Mouse (Mus musculus) small intestine, adult 2 months (tissue): ENCODE data around the gene Fmn2. TPM values are rescaled to one million over a fixed set of nuclear protein-coding genes. Genes with fewer than 3 reads are reported as not detected.
A peak's percentile ranks its signal among the peaks of the same experiment; 100 is the strongest.

Source experiments
- H3K27ac ChIP-seq: fragments of 200-500 bp; 2 replicates; pipeline ENCODE4 v1.5.1; 2012; ENCODE audit warnings: low read depth, low read length, control low read depth, inconsistent platforms; ENCODE audit not compliant: insufficient read depth
- H3K27me3 ChIP-seq: fragments of 200-500 bp; 2 replicates; pipeline ENCODE4 v1.6.1; 2012; ENCODE audit warnings: mild to moderate bottlenecking, moderate library complexity, low read length, inconsistent platforms; ENCODE audit not compliant: control insufficient read depth, insufficient read depth
- H3K36me3 ChIP-seq: fragments of 200-500 bp; 2 replicates; pipeline ENCODE4 v1.6.1; 2012; ENCODE audit warnings: mild to moderate bottlenecking, low read length, control low read depth, inconsistent platforms; ENCODE audit not compliant: control insufficient read depth, insufficient read depth
- H3K4me1 ChIP-seq: fragments of 200-500 bp; 2 replicates; pipeline ENCODE4 v1.6.1; 2012; ENCODE audit warnings: low read length, inconsistent platforms, mixed read lengths; ENCODE audit not compliant: control insufficient read depth, insufficient read depth, insufficient read length
- H3K4me3 ChIP-seq: fragments of 200-500 bp; 2 replicates; pipeline ENCODE4 v1.5.1; 2012; ENCODE audit warnings: low read depth, mild to moderate bottlenecking, control low read depth, inconsistent platforms, low read length, moderate library complexity
- CTCF ChIP-seq: fragments of 200-500 bp; IDR thresholded peaks from 2 replicates; pipeline ENCODE4 v1.5.1; 2012; ENCODE audit warnings: low read depth, mild to moderate bottlenecking, control low read depth, inconsistent platforms, low read length, moderate library complexity, mixed read lengths; ENCODE audit not compliant: insufficient replicate concordance, insufficient read length; ENCODE audit errors: extremely low read depth
- POLR2A ChIP-seq: fragments of 200-500 bp; IDR thresholded peaks from 2 replicates; pipeline ENCODE4 v1.6.1; 2012; ENCODE audit warnings: low read depth, mild to moderate bottlenecking, control low read depth, inconsistent platforms, low read length, moderate library complexity
- WGBS: fragments of 180-500 bp; shearing (Covaris S2); methylation state at CpG from one replicate; pipeline ENCODE4 v1.1.7; 2018; 5-methylcytosine and 5-hydroxymethylcytosine counted together
- polyA plus RNA-seq: library from polyadenylated mRNA; depleted of rRNA; stranded (reverse); fragments of >200 nt; gene quantifications from 2 replicates; pipeline ENCODE4 v1.2.3, GENCODE M21; 2012

Fmn2 gene
- polyA plus RNA-seq, 1 experiment = 0.11 TPM

DNA sequence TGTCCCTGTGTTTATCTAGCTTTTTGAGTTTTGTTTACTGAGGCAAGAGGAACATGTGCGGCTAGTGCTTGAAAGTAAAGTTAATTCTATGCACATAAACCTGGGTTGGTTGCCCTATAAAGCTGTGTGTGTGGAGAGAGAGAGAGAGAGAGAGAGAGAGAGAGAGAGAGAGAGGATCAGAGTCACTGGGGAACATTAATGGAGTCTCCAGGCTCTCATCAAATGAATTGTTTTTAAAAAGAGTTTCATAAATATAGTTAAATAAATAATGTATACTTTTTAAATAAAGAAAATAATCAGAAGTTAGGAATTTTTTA is 21.8 kb downstream of the Fmn2 start:
- TF ChIP-seq CTCF (no peak), POLR2A (no peak)
- WGBS = 28% methylated on average over 1 of the region's 1 CpGs

DNA sequence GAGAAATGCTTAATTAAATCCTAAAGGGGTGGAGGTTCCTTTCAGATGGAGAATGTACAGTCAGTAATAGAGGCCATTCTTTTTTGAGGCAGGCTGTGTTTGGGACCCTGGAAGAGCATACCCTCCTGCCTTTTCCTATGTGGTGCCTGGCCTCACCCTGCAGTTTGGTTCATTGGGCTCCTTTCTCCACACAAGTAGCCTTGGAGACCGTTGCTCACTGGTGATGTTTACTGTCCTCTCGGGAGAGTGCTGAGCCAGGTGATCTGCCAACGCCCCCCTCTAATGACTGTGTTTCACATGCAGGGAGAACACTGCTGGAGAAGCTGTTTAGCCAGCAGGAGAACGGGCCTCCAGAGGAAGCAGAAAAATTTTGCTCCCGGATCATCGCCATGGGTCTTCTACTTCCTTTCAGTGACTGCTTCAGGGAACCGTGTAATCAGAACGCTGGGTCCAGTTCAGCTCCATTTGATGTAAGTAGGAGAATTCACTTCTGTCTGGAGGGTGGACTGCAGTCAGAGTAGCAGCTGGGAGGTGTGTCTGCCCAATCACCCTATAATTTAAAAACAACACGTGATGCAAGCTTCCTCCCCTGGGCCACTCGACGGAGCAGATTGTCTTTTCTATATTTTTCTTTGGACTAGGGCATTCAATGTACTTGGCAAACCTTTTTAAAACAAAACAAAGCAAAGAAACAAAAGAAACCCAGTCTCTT is 35.3 kb downstream of the Fmn2 start:
- no peak overlapping the region for H3K27ac ChIP-seq
- H3K4me3 ChIP-seq = no peak overlapping the region
- no peaks in the 10 kb centered on the region for H3K36me3 ChIP-seq
- H3K4me1 ChIP-seq = no peaks in the 10 kb centered on the region
- WGBS = 49% methylated on average over 11 of the region's 11 CpGs
- no peaks in the 10 kb centered on the region for H3K27me3 ChIP-seq
- TF ChIP-seq CTCF (no peak), POLR2A (no peak)

More for the DNA sequence above, 21.8 kb downstream of the Fmn2 start:
- Histone ChIP-seq H3K36me3 (no peaks in the 10 kb centered on the region), H3K4me1 (no peaks in the 10 kb centered on the region), H3K27me3 (no peaks in the 10 kb centered on the region), H3K27ac (no peak overlapping the region), H3K4me3 (no peak overlapping the region)

DNA sequence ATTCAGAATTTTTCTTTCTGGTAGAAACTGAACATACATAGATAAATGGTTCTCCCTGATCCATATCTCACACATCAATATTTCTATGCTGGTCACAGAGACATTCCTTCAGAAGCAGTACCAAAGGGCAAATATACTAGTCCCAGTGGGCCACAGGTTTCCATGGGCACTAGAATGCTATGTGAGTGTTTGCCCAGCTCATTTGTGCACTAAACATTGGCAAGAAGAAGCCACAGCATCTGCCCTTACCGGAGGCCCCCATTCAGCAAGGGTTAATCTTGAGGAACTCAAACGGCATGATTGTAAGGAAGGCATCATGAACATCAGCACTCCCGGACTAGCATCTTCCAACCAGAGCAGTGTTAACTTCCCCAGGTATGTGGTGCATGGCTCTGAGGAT is 35.9 kb downstream of the Fmn2 start:
- Histone ChIP-seq H3K4me3 (no peak overlapping the region), H3K4me1 (no peaks in the 10 kb centered on the region), H3K36me3 (no peaks in the 10 kb centered on the region), H3K27me3 (no peaks in the 10 kb centered on the region), H3K27ac (no peak overlapping the region)
- WGBS = 73% methylated on average over 3 of the region's 3 CpGs
- TF ChIP-seq CTCF = no peak
- TF ChIP-seq POLR2A = no peak

DNA sequence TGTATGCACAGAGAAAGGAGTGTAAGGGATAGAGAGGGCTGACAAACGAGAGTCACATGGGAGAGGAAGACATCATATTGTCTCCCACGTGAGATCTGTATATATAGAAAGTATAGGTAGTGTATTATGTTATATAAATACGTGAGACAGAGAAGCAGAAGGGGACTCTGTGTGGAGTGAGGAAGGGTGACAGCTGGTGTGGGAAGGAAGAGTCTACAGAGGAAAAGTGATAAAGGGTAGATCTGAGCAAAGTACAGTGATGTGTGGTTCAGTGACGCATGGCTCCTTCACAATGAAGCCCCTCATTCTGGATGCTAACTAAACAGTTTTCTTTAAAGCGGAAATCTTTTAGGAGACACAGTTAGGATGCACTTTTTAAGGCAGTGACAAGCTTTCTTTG is 46.7 kb downstream of the Fmn2 start:
- H3K27ac ChIP-seq = no peak overlapping the region
- no peaks in the 10 kb centered on the region for H3K4me1 ChIP-seq
- no peaks in the 10 kb centered on the region for H3K36me3 ChIP-seq
- TF ChIP-seq CTCF (no peak), POLR2A (no peak)
- WGBS = 77% methylated on average over 5 of the region's 5 CpGs
- no peaks in the 10 kb centered on the region for H3K27me3 ChIP-seq
- no peak overlapping the region for H3K4me3 ChIP-seq

DNA sequence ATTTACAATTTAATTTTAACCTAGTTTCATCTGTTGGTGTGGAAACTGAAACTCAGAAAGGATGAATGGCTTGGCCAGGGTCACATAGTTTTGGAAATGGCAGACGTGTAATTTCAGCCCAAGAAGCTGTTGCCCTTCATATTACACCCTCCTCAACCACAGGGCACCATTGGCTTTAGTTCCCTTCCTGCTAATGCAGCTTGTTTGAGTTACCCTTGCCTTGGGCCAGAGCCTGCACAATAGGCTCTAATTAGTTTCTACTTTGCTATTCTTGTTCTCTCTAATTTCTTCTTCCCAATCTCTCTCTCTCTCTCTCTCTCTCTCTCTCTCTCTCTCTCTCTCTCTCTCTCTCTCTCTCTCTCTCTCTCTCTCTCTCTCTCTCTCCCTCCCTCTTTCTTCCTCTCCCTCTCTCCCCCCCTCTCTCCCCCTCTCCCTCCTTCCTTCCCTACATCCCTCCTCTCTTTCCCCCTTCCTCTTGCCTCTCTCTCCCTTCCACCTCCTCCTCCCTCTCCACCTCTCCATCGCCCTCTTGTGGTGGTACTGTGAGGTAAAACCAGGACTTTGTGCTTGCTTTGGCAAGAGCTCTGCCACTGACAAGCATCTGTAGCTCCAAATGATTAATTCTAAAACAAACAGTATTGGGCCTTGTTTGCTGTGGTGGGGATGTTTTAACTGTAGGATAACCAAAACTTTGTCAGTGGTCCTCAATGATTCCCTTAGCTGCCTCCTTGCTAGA is 51.8 kb downstream of the Fmn2 start:
- H3K27ac ChIP-seq = no peak overlapping the region
- WGBS = 28% methylated on average over 2 of the region's 2 CpGs

DNA sequence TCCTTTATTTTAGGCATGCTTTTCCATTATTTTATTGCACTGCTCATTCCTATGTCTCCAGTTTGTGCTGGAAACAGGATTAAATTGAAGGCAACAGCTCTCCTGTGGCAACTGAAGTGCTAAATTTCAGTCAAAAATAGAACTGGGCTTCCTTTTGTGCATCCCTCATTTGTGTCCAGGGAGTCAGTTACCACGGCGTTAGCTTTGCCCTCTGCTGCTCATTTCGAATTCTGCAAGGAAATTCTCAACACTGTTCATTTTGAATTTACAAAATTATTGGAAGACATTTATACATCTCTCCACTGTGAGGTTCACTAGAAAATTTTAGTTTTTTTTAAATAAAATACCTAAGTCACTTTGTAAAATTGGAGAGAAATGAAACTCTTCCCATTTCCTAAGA is 53.8 kb downstream of the Fmn2 start:
- Histone ChIP-seq H3K27ac (no peak overlapping the region), H3K36me3 (no peaks in the 10 kb centered on the region), H3K27me3 (no peaks in the 10 kb centered on the region), H3K4me3 (no peak overlapping the region), H3K4me1 (no peaks in the 10 kb centered on the region)
- no peak for TF ChIP-seq CTCF
- no peak for TF ChIP-seq POLR2A
- WGBS = 79% methylated on average over 3 of the region's 3 CpGs

More for the DNA sequence above, 51.8 kb downstream of the Fmn2 start:
- TF ChIP-seq POLR2A (no peak), CTCF (peak; percentile 40; the same call in 1 of the 2 replicates)
- Histone ChIP-seq H3K36me3 (no peaks in the 10 kb centered on the region), H3K4me1 (no peaks in the 10 kb centered on the region), H3K27me3 (no peaks in the 10 kb centered on the region), H3K4me3 (no peak overlapping the region)

DNA sequence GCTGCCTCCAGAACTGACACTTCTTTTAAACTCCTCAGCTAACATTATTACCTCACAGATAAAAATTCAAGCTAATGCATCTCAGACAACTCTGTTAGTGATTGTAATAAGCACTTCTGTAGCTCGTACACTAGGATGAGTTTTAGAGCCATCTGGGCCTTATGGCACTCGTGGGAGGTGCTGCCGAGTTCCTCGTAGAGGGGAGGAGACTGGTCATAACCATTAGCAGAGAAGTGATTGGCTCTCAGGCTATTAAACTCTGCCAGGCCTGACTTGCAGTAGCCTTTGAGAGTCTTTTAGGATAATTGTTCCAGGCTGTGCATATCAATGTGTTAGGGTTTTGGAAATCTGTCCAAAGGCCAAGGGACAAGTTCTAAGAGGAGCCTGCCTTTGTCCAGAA is 55.6 kb downstream of the Fmn2 start:
- no peak overlapping the region for H3K4me3 ChIP-seq
- 65% methylated on average over 4 of the region's 4 CpGs for WGBS

More for the DNA sequence above, 55.6 kb downstream of the Fmn2 start:
- no peak for TF ChIP-seq POLR2A
- no peak for TF ChIP-seq CTCF
- Histone ChIP-seq H3K4me1 (no peaks in the 10 kb centered on the region), H3K27me3 (no peaks in the 10 kb centered on the region), H3K36me3 (no peaks in the 10 kb centered on the region), H3K27ac (no peak overlapping the region)
